Mouse (Mus musculus) bone marrow macrophage, adult 2 months (primary cell): ENCODE results near the gene Reps1.

ENCODE experiments used
- CTCF ChIP-seq: IDR thresholded peaks from 2 replicates; pipeline ENCODE4 v1.5.1; 2012; ENCODE audit warnings: low read depth, mild to moderate bottlenecking, low read length, moderate library complexity
- POLR2A ChIP-seq: IDR thresholded peaks from 2 replicates; pipeline ENCODE4 v1.6.1; 2012; ENCODE audit warnings: mild to moderate bottlenecking, low read depth, low read length, borderline replicate concordance

DNA sequence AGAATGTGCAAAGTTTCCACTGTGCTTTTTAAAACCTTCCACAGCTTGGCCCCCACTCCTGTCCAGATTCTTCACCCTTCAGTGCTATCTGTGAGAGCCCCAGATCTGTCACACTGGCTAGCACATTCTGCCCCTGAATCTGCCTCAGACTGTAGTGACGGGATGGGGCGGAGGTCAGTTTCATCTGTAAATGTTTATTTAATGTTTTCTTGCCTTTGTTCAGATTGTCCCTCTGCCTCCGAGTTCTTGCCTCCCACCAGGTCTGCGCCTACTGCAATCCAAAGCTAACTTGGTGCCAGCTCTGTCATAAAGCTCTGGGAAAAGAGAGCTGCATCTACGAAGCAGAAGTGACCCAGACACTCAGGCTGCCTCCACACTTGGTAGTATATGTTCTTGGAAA, 18.8 kb upstream of the Reps1 start:
- TF ChIP-seq CTCF (no peak), POLR2A (no peak)
